Mouse (Mus musculus) heart, adult 11 months (tissue): ENCODE measurements around the gene Gm2244.
"Not testable (repeated sequence)": the region's sequence is repeated elsewhere in the genome, so short reads cannot be mapped to it uniquely, and the experiment has no call there.

ENCODE experiments used
- DNase-seq: peaks from one replicate; pipeline ENCODE4 v3.0.0; 2022

Gene Gm2244

DNA sequence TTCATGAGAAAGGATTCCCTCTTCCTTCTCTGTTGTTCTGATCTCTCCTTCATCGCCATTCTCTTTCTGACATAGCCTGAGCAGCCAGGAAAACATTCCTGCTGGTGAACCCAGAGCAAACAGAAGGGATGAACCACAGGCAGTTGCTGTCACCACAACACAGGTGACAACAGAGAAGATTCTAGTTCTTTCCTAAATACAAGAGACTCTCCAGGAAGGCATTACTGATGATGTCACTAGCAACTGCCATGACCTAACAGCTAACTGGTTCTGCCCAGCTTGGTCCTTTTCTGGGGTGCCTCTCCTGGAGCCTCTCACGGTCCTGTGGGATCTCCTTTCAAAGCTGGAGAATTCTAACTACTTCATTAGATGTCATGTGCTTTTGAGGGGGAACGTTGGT, at the start of gene Gm2244:
Gene Gm2244, minus strand, starts transcription at position 101 of the 400 bp plus-strand sequence.
- DNase-seq: not testable (repeated sequence)

DNA sequence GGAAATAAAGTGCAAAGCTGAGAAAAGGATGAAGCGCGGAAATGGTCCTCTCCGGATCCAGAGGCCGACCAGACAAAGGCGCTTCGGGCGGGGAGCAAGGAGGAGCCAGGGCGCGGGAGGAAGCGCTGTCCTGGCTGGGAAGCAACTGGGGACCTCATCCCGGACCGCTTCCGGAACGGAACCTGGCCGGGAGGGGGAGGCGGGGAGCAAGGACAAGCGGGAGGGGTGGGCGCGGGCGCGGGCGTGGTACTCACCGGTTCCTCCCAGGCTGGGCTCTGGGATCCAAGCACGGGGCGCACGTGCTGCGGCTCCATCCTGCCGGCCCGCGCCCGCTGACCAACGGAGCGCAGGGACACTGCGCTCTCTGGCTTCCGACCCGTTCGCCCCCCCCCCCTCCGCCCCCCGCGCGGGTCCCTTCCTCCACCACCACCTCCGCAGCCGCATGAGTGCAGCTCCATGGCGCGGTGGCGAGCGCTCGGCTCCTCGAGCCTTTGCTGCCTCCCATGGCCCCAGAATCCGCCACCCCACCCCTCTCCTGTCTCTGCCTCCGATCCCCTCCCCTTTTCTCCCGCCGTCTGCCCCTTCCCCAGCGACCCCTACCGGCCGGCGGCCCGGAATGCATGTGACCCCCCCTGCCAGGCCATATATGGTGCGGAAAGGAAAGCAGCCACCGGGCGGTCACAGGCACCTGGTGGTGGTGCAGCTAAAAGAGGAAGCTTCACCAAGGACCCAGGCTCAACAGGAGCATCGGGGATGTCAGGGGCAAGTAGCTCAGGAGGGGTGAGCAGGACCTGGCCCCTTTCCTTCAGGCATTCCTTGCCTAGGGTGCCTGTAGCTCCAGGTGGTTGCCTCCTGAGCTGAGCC, 35.3 kb upstream of the Gm2244 start, which contains the start of gene Gm2237:
Gene Gm2237, minus strand, starts transcription at position 332 of the 864 bp plus-strand sequence.
- peak; percentile 98 for DNase-seq
